Mouse (Mus musculus) stomach, embryonic 15.5 days (tissue): Measurements from ENCODE around the gene Per3. TPM values are rescaled to one million over a fixed set of nuclear protein-coding genes. Genes with fewer than 3 reads are reported as not detected.

Experiments used
- polyA plus RNA-seq: library from polyadenylated mRNA; unstranded; fragments of >200 nt; fragmentation: Nextera tagmentation; extraction: Ambion mirVana; gene quantifications from 2 replicates; pipeline ENCODE4 v1.2.1, GENCODE M21; 2015

Per3 gene
- polyA plus RNA-seq, 1 experiment from 2014 or later, result 5.6 TPM

Other genes with a start within 250 kb of the Per3 start
- 32.3 and 33.4 TPM in 2 replicates for gene Errfi1, start 190.7 kb downstream of the Per3 start, polyA plus RNA-seq
- gene Park7, start 130.2 kb downstream of the Per3 start, polyA plus RNA-seq, result 411 and 424 TPM in 2 replicates
- gene Tnfrsf9, start 130.1 kb downstream of the Per3 start, polyA plus RNA-seq, result 0.98 and 1.2 TPM in 2 replicates
- gene Uts2, start 47.6 kb downstream of the Per3 start, polyA plus RNA-seq, result not detected in 2 replicates
- 129 and 133 TPM in 2 replicates for gene Vamp3, start 13.3 kb upstream of the Per3 start, polyA plus RNA-seq
- not detected in 2 replicates for gene Gm13090, start 44.9 kb upstream of the Per3 start, polyA plus RNA-seq